Mouse (Mus musculus) kidney, adult 11 months (tissue): ENCODE measurements at regions not wholly inside any gene's neighbourhood (a gene's known extent, or its start where the extent isn't known, plus 50 kb on each side); places are given as distances from the start of the nearest gene placed in this dataset.

Experiments used
- DNase-seq: peaks from one replicate; pipeline ENCODE4 v3.0.0; 2022

GRCm38 (mm10) chr7:79517581-79518337, 51.6 kb upstream of the Polg start:
- no peak for DNase-seq

- DNase-seq, result no peak
Observed at GRCm38 (mm10) chr7:79516287-79516686, 50.1 kb upstream of the Polg start.
